Mouse (Mus musculus) intestine, embryonic 14.5 days (tissue): ENCODE data around the gene Cd47. TPM values are rescaled to one million over a fixed set of nuclear protein-coding genes. Genes with fewer than 3 reads are reported as not detected.

Source experiments
- ATAC-seq: fragments of 200-750 bp; cut with Nextera tagmentation; replicated peaks from 2 replicates; pipeline ENCODE4 v1.8.0; 2017; ENCODE audit warnings: low read depth, moderate number of reproducible peaks, moderate TSS enrichment, moderate library complexity; ENCODE audit not compliant: low FRiP score, low TSS enrichment
- DNase-seq: peaks from one replicate; pipeline ENCODE4 v3.0.0-alpha.2; 2018; ENCODE audit warnings: low spot score
- H3K27ac ChIP-seq: fragments of 300-500 bp; sonication (generic); 2 replicates; pipeline ENCODE4 v1.5.1; 2014; ENCODE audit warnings: low read depth, mild to moderate bottlenecking, control low read depth
- H3K27me3 ChIP-seq: fragments of 300-500 bp; sonication (generic); replicated peaks from 2 replicates; pipeline ENCODE4 v1.6.1; 2014; ENCODE audit warnings: low read length, control low read depth; ENCODE audit not compliant: control insufficient read depth, insufficient read depth
- H3K36me3 ChIP-seq: fragments of 300-500 bp; sonication (generic); 2 replicates; pipeline ENCODE4 v1.6.1; 2014; ENCODE audit warnings: low read length, control low read depth; ENCODE audit not compliant: control insufficient read depth, insufficient read depth
- H3K4me1 ChIP-seq: fragments of 300-500 bp; sonication (generic); replicated peaks from 2 replicates; pipeline ENCODE4 v1.6.1; 2014; ENCODE audit warnings: low read length, control low read depth, mixed read lengths; ENCODE audit not compliant: control insufficient read depth, insufficient read depth
- H3K4me2 ChIP-seq: fragments of 300-500 bp; sonication (generic); 2 replicates; pipeline ENCODE4 v1.6.1; 2014; ENCODE audit warnings: low read length
- H3K4me3 ChIP-seq: fragments of 300-500 bp; sonication (generic); 2 replicates; pipeline ENCODE4 v1.5.1; 2014; ENCODE audit warnings: low read depth, low read length, control low read depth, mixed read lengths
- H3K9ac ChIP-seq: fragments of 300-500 bp; sonication (generic); 2 replicates; pipeline ENCODE4 v1.6.1; 2014; ENCODE audit warnings: mild to moderate bottlenecking, low read length
- H3K9me3 ChIP-seq: fragments of 300-500 bp; sonication (generic); 2 replicates; pipeline ENCODE4 v1.6.1; 2016; ENCODE audit warnings: low read length, control low read depth; ENCODE audit not compliant: control insufficient read depth
- WGBS: fragments of 180-500 bp; shearing (Covaris S2); extraction: QIAGEN DNeasy Blood & Tissue Kit; methylation state at CpG from one replicate; pipeline ENCODE4 v1.1.7; 2014; 5-methylcytosine and 5-hydroxymethylcytosine counted together
- polyA plus RNA-seq: library from polyadenylated mRNA; unstranded; fragments of >200 nt; fragmentation: Nextera tagmentation; extraction: Ambion mirVana; gene quantifications from 2 replicates; pipeline ENCODE4 v1.2.1, GENCODE M21; 2014

The Cd47 gene
- polyA plus RNA-seq, 1 experiment from 2014 or later, result 74.7 TPM

- Histone ChIP-seq H3K27me3 (no peaks in the 10 kb centered on the region), H3K4me2 (no peak overlapping the region), H3K4me3 (no peak overlapping the region), H3K36me3 (no peaks in the 10 kb centered on the region), H3K4me1 (peaks cover 10% of the 10 kb centered on the region; the same call in 1 of the 2 replicates), H3K27ac (no peak overlapping the region), H3K9ac (no peak overlapping the region), H3K9me3 (peaks cover 4% of the 10 kb centered on the region; the same call in 1 of the 2 replicates)
- 91% methylated on average over 1 of the region's 1 CpGs for WGBS
- DNase-seq (no peak), ATAC-seq (no peak)
These were observed 61.7 kb downstream of the Cd47 start for GRCm38 (mm10) chr16:49861986-49862385.

- Histone ChIP-seq H3K27me3 (no peaks in the 10 kb centered on the region), H3K27ac (no peak overlapping the region), H3K4me2 (no peak overlapping the region), H3K9me3 (peaks cover 4% of the 10 kb centered on the region; the same call in 1 of the 2 replicates), H3K4me3 (no peak overlapping the region), H3K9ac (no peak overlapping the region), H3K4me1 (no peaks in the 10 kb centered on the region), H3K36me3 (peaks cover 22% of the 10 kb centered on the region)
- ATAC-seq (no peak), DNase-seq (no peak)
- 70% methylated on average over 2 of the region's 2 CpGs for WGBS
These were observed 66.3 kb downstream of the Cd47 start for GRCm38 (mm10) chr16:49866617-49867016.

- WGBS, result 97% methylated on average over 1 of the region's 1 CpGs
- Histone ChIP-seq H3K4me2 (no peak overlapping the region), H3K27me3 (no peaks in the 10 kb centered on the region), H3K36me3 (peaks cover 22% of the 10 kb centered on the region), H3K9me3 (peaks cover 4% of the 10 kb centered on the region; the same call in 1 of the 2 replicates), H3K4me3 (no peak overlapping the region), H3K9ac (no peak overlapping the region), H3K4me1 (no peaks in the 10 kb centered on the region), H3K27ac (no peak overlapping the region)
- no peak for DNase-seq
- no peak for ATAC-seq
These were observed 67.9 kb downstream of the Cd47 start for GRCm38 (mm10) chr16:49868278-49868677.

GRCm38 (mm10) chr16:49873918-49874317 is 73.6 kb downstream of the Cd47 start:
- no peaks in the 10 kb centered on the region for H3K4me1 ChIP-seq
- H3K9me3 ChIP-seq, result no peaks in the 10 kb centered on the region
- no peak overlapping the region for H3K4me3 ChIP-seq
- no peak overlapping the region for H3K9ac ChIP-seq
- peaks cover 9% of the 10 kb centered on the region for H3K36me3 ChIP-seq
- 55% methylated on average over 2 of the region's 2 CpGs for WGBS
- no peaks in the 10 kb centered on the region for H3K27me3 ChIP-seq
- ATAC-seq (no peak), DNase-seq (no peak)
- H3K27ac ChIP-seq, result no peak overlapping the region
- no peak overlapping the region for H3K4me2 ChIP-seq

- DNase-seq (no peak), ATAC-seq (no peak)
- no peaks in the 10 kb centered on the region for H3K27me3 ChIP-seq
- H3K4me2 ChIP-seq, result no peak overlapping the region
- H3K9me3 ChIP-seq, result no peaks in the 10 kb centered on the region
- H3K9ac ChIP-seq, result no peak overlapping the region
- H3K36me3 ChIP-seq, result peaks cover 7% of the 10 kb centered on the region; the same call in 1 of the 2 replicates
- no peaks in the 10 kb centered on the region for H3K4me1 ChIP-seq
- 68% methylated on average over 1 of the region's 1 CpGs for WGBS
- H3K4me3 ChIP-seq, result no peak overlapping the region
- no peak overlapping the region for H3K27ac ChIP-seq
These were observed 74.2 kb downstream of the Cd47 start for GRCm38 (mm10) chr16:49874546-49874945.

- no peak for ATAC-seq
- 77% methylated on average over 9 of the region's 9 CpGs for WGBS
These were observed 76.1 kb downstream of the Cd47 start for GRCm38 (mm10) chr16:49876291-49877030.

GRCm38 (mm10) chr16:49877243-49877642 is 76.9 kb downstream of the Cd47 start:
- no peaks in the 10 kb centered on the region for H3K27me3 ChIP-seq

More at GRCm38 (mm10) chr16:49876291-49877030, 76.1 kb downstream of the Cd47 start:
- Histone ChIP-seq H3K4me1 (no peaks in the 10 kb centered on the region), H3K27ac (no peak overlapping the region), H3K9ac (no peak overlapping the region), H3K4me2 (no peak overlapping the region), H3K4me3 (no peak overlapping the region), H3K27me3 (no peaks in the 10 kb centered on the region), H3K36me3 (no peaks in the 10 kb centered on the region), H3K9me3 (no peaks in the 10 kb centered on the region)
- no peak for DNase-seq

GRCm38 (mm10) chr16:49878051-49878450 is 77.7 kb downstream of the Cd47 start:
- DNase-seq (no peak), ATAC-seq (no peak)
- H3K27ac ChIP-seq, result no peak overlapping the region
- WGBS, result 86% methylated on average over 2 of the region's 2 CpGs
- H3K4me1 ChIP-seq, result no peaks in the 10 kb centered on the region
- H3K4me2 ChIP-seq, result no peak overlapping the region
- H3K9me3 ChIP-seq, result no peaks in the 10 kb centered on the region
- no peak overlapping the region for H3K4me3 ChIP-seq
- H3K36me3 ChIP-seq, result no peaks in the 10 kb centered on the region
- H3K27me3 ChIP-seq, result no peaks in the 10 kb centered on the region
- no peak overlapping the region for H3K9ac ChIP-seq

More at GRCm38 (mm10) chr16:49877243-49877642, 76.9 kb downstream of the Cd47 start:
- no peak overlapping the region for H3K4me3 ChIP-seq
- H3K27ac ChIP-seq, result no peak overlapping the region
- 92% methylated on average over 9 of the region's 9 CpGs for WGBS
- H3K9me3 ChIP-seq, result no peaks in the 10 kb centered on the region
- no peaks in the 10 kb centered on the region for H3K36me3 ChIP-seq
- no peak overlapping the region for H3K9ac ChIP-seq
- no peak for DNase-seq
- no peak overlapping the region for H3K4me2 ChIP-seq
- no peaks in the 10 kb centered on the region for H3K4me1 ChIP-seq
- no peak for ATAC-seq
